8 mouse cellular contexts compared by ENCODE assay signal in genomic region chr12:59067095-59067494, GRCm38 (mm10). TPM values are rescaled to one million over a fixed set of nuclear protein-coding genes. Genes with fewer than 3 reads are reported as not detected.
A peak's percentile ranks its signal among the peaks of the same experiment; 100 is the strongest.
DNase-seq lines count a peak whose midpoint lies in the region; ATAC-seq and TF ChIP-seq lines count a peak whose summit lies in the region.

No protein-coding gene starts in this region.

- peaks cover 40% of the 10 kb centered on the region for H3K36me3 ChIP-seq in kidney, embryonic 15.5 days
- peaks cover 38% of the 10 kb centered on the region for H3K36me3 ChIP-seq in heart, postnatal 0 days (replicated peaks; ENCODE audit: control insufficient read depth, insufficient read depth, low read length)
- H3K36me3 ChIP-seq in liver, postnatal 0 days (replicated peaks; ENCODE audit: insufficient read depth, low read length) = peaks cover 37% of the 10 kb centered on the region
- peaks cover 27% of the 10 kb centered on the region for H3K36me3 ChIP-seq in stomach, embryonic 15.5 days

- WGBS in kidney, embryonic 15.5 days = 0% methylated on average over 40 of the region's 41 CpGs
- whole genome bisulfite sequencing in heart, postnatal 0 days = under 1% methylated on average over 40 of the region's 41 CpGs
- under 1% methylated on average over 41 of the region's 41 CpGs for WGBS in liver, postnatal 0 days (ENCODE audit: insufficient replicate concordance)
- WGBS in stomach, embryonic 15.5 days = under 1% methylated on average over 41 of the region's 41 CpGs

- no peak for TF ChIP-seq POLR2A in bone marrow macrophage, adult 2 months (IDR thresholded peaks at IDR 0.05; ENCODE audit: borderline replicate concordance, low read depth, low read length)

- TF ChIP-seq EP300 in heart, postnatal 0 days (IDR thresholded peaks at IDR 0.05; ENCODE audit: low read depth) = no peak
- TF ChIP-seq EP300 in liver, postnatal 0 days (IDR thresholded peaks at IDR 0.05; ENCODE audit: low read depth) = no peak

- H3K4me2 ChIP-seq in kidney, embryonic 15.5 days = peak overlapping the region; percentile 81
- H3K4me2 ChIP-seq in heart, postnatal 0 days (ENCODE audit: low read depth, low read length) = peak overlapping the region; percentile 82
- peak overlapping the region; percentile 75 for H3K4me2 ChIP-seq in liver, postnatal 0 days (ENCODE audit: low read depth, low read length)
- H3K4me2 ChIP-seq in stomach, embryonic 15.5 days = peak overlapping the region; percentile 78

- intact Hi-C loops in left cerebral cortex, postnatal 25 days (cut with DNase I) = loop anchor here (2.0 to 5.0 kb wide), 3 partner anchors 54 to 150 kb away; partner anchors contain the start of genes Fbxo33, Gemin2 and Sec23a

- H3K9ac ChIP-seq in kidney, embryonic 15.5 days = peak overlapping the region; percentile 100
- peak overlapping the region; percentile 97 for H3K9ac ChIP-seq in heart, postnatal 0 days (replicated peaks; ENCODE audit: low read depth, low read length)
- H3K9ac ChIP-seq in liver, postnatal 0 days (replicated peaks) = peak overlapping the region; percentile 99
- peak overlapping the region; percentile 96 for H3K9ac ChIP-seq in stomach, embryonic 15.5 days

- TF ChIP-seq CTCF in bone marrow macrophage, adult 2 months (IDR thresholded peaks at IDR 0.05; ENCODE audit: low read depth, low read length) = no peak
- no peak for TF ChIP-seq CTCF in heart, postnatal 0 days (IDR thresholded peaks at IDR 0.05; ENCODE audit: low read depth)
- no peak for TF ChIP-seq CTCF in liver, postnatal 0 days (IDR thresholded peaks at IDR 0.05; ENCODE audit: low read depth)

- no peak for DNase-seq in kidney, postnatal 36 days
- no peak for DNase-seq in heart, postnatal 0 days (ENCODE audit: low spot score)
- no peak for DNase-seq in liver, postnatal 0 days
- no peak for DNase-seq in kidney, adult 18-20 months
- no peak for DNase-seq in left cerebral cortex, postnatal 25 days (ENCODE audit: low spot score in 2 of 2)

- peak overlapping the region; percentile 91 for H3K27ac ChIP-seq in kidney, embryonic 15.5 days
- H3K27ac ChIP-seq in bone marrow macrophage, adult 2 months (ENCODE audit: insufficient read depth, low read depth, low read length) = peak overlapping the region; percentile 58
- H3K27ac ChIP-seq in heart, postnatal 0 days (ENCODE audit: low read depth) = peak overlapping the region; percentile 85
- H3K27ac ChIP-seq in liver, postnatal 0 days (ENCODE audit: low read depth) = peak overlapping the region; percentile 88
- peak overlapping the region; percentile 75 for H3K27ac ChIP-seq in stomach, embryonic 15.5 days

- ATAC-seq in kidney, embryonic 15.5 days (replicated peaks; ENCODE audit: low FRiP score) = peak; percentile 75
- ATAC-seq in heart, postnatal 0 days (ENCODE audit: insufficient read depth, low read depth) = peak; percentile 39
- ATAC-seq in liver, postnatal 0 days = peak; percentile 41
- peak; percentile 32; the same call in 1 of the 2 replicates for ATAC-seq in stomach, embryonic 15.5 days (ENCODE audit: insufficient read depth, low FRiP score, low read depth)

- no peaks in the 10 kb centered on the region for H3K27me3 ChIP-seq in kidney, embryonic 15.5 days
- H3K27me3 ChIP-seq in heart, postnatal 0 days (ENCODE audit: control insufficient read depth, insufficient read depth, low read length) = 0 out of 2 replicates have a peak, but pooled peaks cover 3% of the 10 kb centered on the region
- no peaks in the 10 kb centered on the region for H3K27me3 ChIP-seq in liver, postnatal 0 days (ENCODE audit: insufficient read depth, low read length)
- H3K27me3 ChIP-seq in stomach, embryonic 15.5 days (replicated peaks) = no peaks in the 10 kb centered on the region

- H3K9me3 ChIP-seq in kidney, embryonic 15.5 days (replicated peaks) = no peaks in the 10 kb centered on the region
- H3K9me3 ChIP-seq in heart, postnatal 0 days (replicated peaks; ENCODE audit: control insufficient read depth, low read length) = no peaks in the 10 kb centered on the region
- H3K9me3 ChIP-seq in liver, postnatal 0 days (ENCODE audit: low read length) = no peaks in the 10 kb centered on the region
- no peaks in the 10 kb centered on the region for H3K9me3 ChIP-seq in stomach, embryonic 15.5 days

- peaks cover 13% of the 10 kb centered on the region; the same call in 1 of the 2 replicates for H3K4me1 ChIP-seq in kidney, embryonic 15.5 days
- H3K4me1 ChIP-seq in bone marrow macrophage, adult 2 months (ENCODE audit: control insufficient read depth, insufficient read depth, low read length) = peaks cover 2% of the 10 kb centered on the region; the same call in 1 of the 2 replicates
- H3K4me1 ChIP-seq in heart, postnatal 0 days (ENCODE audit: control insufficient read depth, insufficient read depth) = 0 out of 2 replicates have a peak, but pooled peaks cover 6% of the 10 kb centered on the region
- peaks cover 5% of the 10 kb centered on the region for H3K4me1 ChIP-seq in liver, postnatal 0 days (ENCODE audit: insufficient read depth)
- H3K4me1 ChIP-seq in stomach, embryonic 15.5 days = 0 out of 2 replicates have a peak, but pooled peaks cover 5% of the 10 kb centered on the region

- H3K4me3 ChIP-seq in kidney, embryonic 15.5 days (replicated peaks) = peak overlapping the region; percentile 100
- peak overlapping the region; percentile 84 for H3K4me3 ChIP-seq in bone marrow macrophage, adult 2 months (ENCODE audit: insufficient read depth, low read length)
- H3K4me3 ChIP-seq in heart, postnatal 0 days (ENCODE audit: low read depth, low read length) = peak overlapping the region; percentile 83
- peak overlapping the region; percentile 92 for H3K4me3 ChIP-seq in liver, postnatal 0 days (ENCODE audit: low read depth, low read length)
- H3K4me3 ChIP-seq in stomach, embryonic 15.5 days (replicated peaks) = peak overlapping the region; percentile 94

RNA-seq across cellular contexts. Expression of gene Pnn, which starts 0.4 kb away (rescaled TPM):
- polyA plus RNA-seq in kidney, embryonic 15.5 days (2015; fragmentation: Nextera tagmentation; extraction: Ambion mirVana) = 105 and 114 TPM in 2 replicates
- polyA plus RNA-seq in bone marrow macrophage, adult 2 months (2012; ENCODE audit: insufficient read depth, insufficient read length, missing spikeins) = 81.7 and 114 TPM in 2 replicates
- 6.7 and 11.8 TPM in 2 replicates for total RNA-seq in heart, postnatal 0 days (2014; rRNA removed; ENCODE audit: low replicate concordance)
- polyA plus RNA-seq in heart, postnatal 0 days (2015; fragmentation: Nextera tagmentation; extraction: Ambion mirVana) = 36.6 and 41.3 TPM in 2 replicates
- 22.1 and 28.9 TPM in 2 replicates for polyA plus RNA-seq in liver, postnatal 0 days (2015; fragmentation: Nextera tagmentation; extraction: Ambion mirVana)
- polyA plus RNA-seq in stomach, embryonic 15.5 days (2015; fragmentation: Nextera tagmentation; extraction: Ambion mirVana) = 112 and 113 TPM in 2 replicates
- total RNA-seq in left cerebral cortex, postnatal 25 days (2021) = 10 to 100 TPM; 45.2 to 60.0 TPM

RNA-seq across cellular contexts. Expression of gene Trappc6b, which starts 5.8 kb away (rescaled TPM):
- 91.2 and 91.8 TPM in 2 replicates for polyA plus RNA-seq in kidney, embryonic 15.5 days (2015; fragmentation: Nextera tagmentation; extraction: Ambion mirVana)
- polyA plus RNA-seq in bone marrow macrophage, adult 2 months (2012; ENCODE audit: insufficient read depth, insufficient read length, missing spikeins) = 88.0 and 90.6 TPM in 2 replicates
- 23.2 and 57.8 TPM in 2 replicates for total RNA-seq in heart, postnatal 0 days (2014; rRNA removed; ENCODE audit: low replicate concordance)
- polyA plus RNA-seq in heart, postnatal 0 days (2015; fragmentation: Nextera tagmentation; extraction: Ambion mirVana) = 95.4 and 96.6 TPM in 2 replicates
- polyA plus RNA-seq in liver, postnatal 0 days (2015; fragmentation: Nextera tagmentation; extraction: Ambion mirVana) = 49.6 and 50.7 TPM in 2 replicates
- polyA plus RNA-seq in stomach, embryonic 15.5 days (2015; fragmentation: Nextera tagmentation; extraction: Ambion mirVana) = 91.5 and 92.2 TPM in 2 replicates
- total RNA-seq in left cerebral cortex, postnatal 25 days (2021) = 100 to 1,000 TPM; 121 to 122 TPM

RNA-seq across cellular contexts. Expression of gene Mia2, which starts 28.5 kb away (rescaled TPM):
- polyA plus RNA-seq in kidney, embryonic 15.5 days (2015; fragmentation: Nextera tagmentation; extraction: Ambion mirVana) = 70.5 and 75.2 TPM in 2 replicates
- polyA plus RNA-seq in bone marrow macrophage, adult 2 months (2012; ENCODE audit: insufficient read depth, insufficient read length, missing spikeins) = 154 and 168 TPM in 2 replicates
- 25.4 and 32.3 TPM in 2 replicates for total RNA-seq in heart, postnatal 0 days (2014; rRNA removed; ENCODE audit: low replicate concordance)
- polyA plus RNA-seq in heart, postnatal 0 days (2015; fragmentation: Nextera tagmentation; extraction: Ambion mirVana) = 43.6 and 43.8 TPM in 2 replicates
- polyA plus RNA-seq in liver, postnatal 0 days (2015; fragmentation: Nextera tagmentation; extraction: Ambion mirVana) = 74.3 and 75.2 TPM in 2 replicates
- polyA plus RNA-seq in stomach, embryonic 15.5 days (2015; fragmentation: Nextera tagmentation; extraction: Ambion mirVana) = 80.9 and 82.1 TPM in 2 replicates
- total RNA-seq in left cerebral cortex, postnatal 25 days (2021) = 10 to 100 TPM; 40.1 to 46.1 TPM

RNA-seq across cellular contexts. Expression of gene Gemin2, which starts 53.9 kb away (rescaled TPM):
- polyA plus RNA-seq in kidney, embryonic 15.5 days (2015; fragmentation: Nextera tagmentation; extraction: Ambion mirVana) = 33.5 and 34.4 TPM in 2 replicates
- 6.3 and 6.9 TPM in 2 replicates for polyA plus RNA-seq in bone marrow macrophage, adult 2 months (2012; ENCODE audit: insufficient read depth, insufficient read length, missing spikeins)
- 3.7 and 4.7 TPM in 2 replicates for total RNA-seq in heart, postnatal 0 days (2014; rRNA removed; ENCODE audit: low replicate concordance)
- 16.0 and 16.3 TPM in 2 replicates for polyA plus RNA-seq in heart, postnatal 0 days (2015; fragmentation: Nextera tagmentation; extraction: Ambion mirVana)
- polyA plus RNA-seq in liver, postnatal 0 days (2015; fragmentation: Nextera tagmentation; extraction: Ambion mirVana) = 19.5 and 20.0 TPM in 2 replicates
- polyA plus RNA-seq in stomach, embryonic 15.5 days (2015; fragmentation: Nextera tagmentation; extraction: Ambion mirVana) = 24.2 and 27.0 TPM in 2 replicates
- total RNA-seq in left cerebral cortex, postnatal 25 days (2021) = 1 to 10 TPM; 8.7 to 8.9 TPM

RNA-seq across cellular contexts. Expression of gene Sec23a, which starts 55.3 kb away (rescaled TPM):
- polyA plus RNA-seq in kidney, embryonic 15.5 days (2015; fragmentation: Nextera tagmentation; extraction: Ambion mirVana) = 79.3 and 79.4 TPM in 2 replicates
- polyA plus RNA-seq in bone marrow macrophage, adult 2 months (2012; ENCODE audit: insufficient read depth, insufficient read length, missing spikeins) = 13.0 and 15.5 TPM in 2 replicates
- total RNA-seq in heart, postnatal 0 days (2014; rRNA removed; ENCODE audit: low replicate concordance) = 58.9 and 77.7 TPM in 2 replicates
- 41.5 and 42.8 TPM in 2 replicates for polyA plus RNA-seq in heart, postnatal 0 days (2015; fragmentation: Nextera tagmentation; extraction: Ambion mirVana)
- 43.2 and 48.4 TPM in 2 replicates for polyA plus RNA-seq in liver, postnatal 0 days (2015; fragmentation: Nextera tagmentation; extraction: Ambion mirVana)
- 63.7 and 68.6 TPM in 2 replicates for polyA plus RNA-seq in stomach, embryonic 15.5 days (2015; fragmentation: Nextera tagmentation; extraction: Ambion mirVana)
- total RNA-seq in left cerebral cortex, postnatal 25 days (2021) = 100 to 1,000 TPM; 104 to 108 TPM
